Mouse (Mus musculus) naive thymus-derived CD4-positive, alpha-beta T cell, adult 2 months (primary cell): Measurements from ENCODE around the gene Arid5a.

ENCODE experiments used
- DNase-seq: peaks from one replicate; pipeline ENCODE4 v3.0.0-alpha.2; 2011; ENCODE audit warnings: low read depth

The Arid5a gene

DNA sequence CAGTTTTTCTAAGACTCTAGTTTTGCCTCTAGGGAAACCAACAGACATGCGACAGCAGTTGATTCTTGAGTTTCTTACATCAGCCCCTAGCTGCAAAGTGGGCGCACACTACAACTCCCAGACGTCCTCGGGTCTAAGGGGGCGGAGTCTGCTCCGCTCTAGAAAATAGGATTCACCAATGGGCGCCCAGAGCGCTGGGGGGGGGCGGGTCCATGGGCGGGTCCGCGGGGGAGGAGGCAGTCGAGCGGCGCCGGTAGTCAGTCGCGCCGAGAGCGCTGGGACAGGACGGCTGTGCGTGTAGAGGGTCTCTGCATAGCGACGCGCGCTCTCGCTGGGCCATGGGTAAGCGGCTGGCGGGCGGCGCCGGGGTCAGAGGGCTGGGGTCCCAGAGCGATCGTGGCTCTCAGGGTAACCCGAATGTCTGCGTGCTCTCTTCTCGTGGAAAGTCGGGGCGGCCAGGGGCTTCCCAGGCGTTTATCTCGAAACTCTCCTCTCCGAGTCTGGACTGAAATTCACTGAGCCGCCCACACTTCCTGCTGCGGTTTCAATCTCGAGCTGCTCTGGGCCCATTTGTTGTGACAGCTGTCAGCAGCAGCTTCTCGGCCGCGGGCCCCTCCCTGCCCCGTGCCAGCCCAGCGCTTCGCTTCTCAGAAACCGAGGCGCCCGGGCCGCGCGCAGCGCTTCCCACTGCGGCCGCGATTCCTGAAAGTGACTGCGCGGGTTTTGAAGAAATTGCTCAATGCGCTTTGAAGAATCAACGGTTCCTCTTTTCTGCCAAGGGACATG, at the start of gene Arid5a:
Arid5a (plus strand) TSS at position 239 of the 786 bp plus-strand sequence.
- peak; percentile 96 for DNase-seq

DNA sequence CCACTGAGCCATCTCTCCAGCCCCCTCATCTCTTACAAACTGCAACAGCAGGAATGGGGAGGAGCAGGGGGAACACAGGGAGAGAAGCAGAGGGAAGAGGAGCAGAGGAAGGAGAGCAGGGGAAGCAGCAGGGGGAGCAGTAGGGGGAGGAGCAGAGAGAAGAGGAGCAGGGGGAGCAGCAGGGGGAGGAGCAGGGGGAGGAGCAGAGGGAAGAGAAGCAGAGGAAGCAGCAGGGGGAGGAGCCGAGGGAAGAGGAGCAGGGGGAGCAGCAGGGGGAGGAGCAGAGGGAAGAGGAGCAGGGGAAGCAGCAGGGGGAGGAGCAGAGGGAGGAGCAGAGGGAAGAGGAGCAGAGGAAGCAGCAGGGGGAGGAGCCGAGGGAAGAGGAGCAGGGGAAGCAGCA, 48.9 kb upstream of the Arid5a start:
- DNase-seq = no peak

DNA sequence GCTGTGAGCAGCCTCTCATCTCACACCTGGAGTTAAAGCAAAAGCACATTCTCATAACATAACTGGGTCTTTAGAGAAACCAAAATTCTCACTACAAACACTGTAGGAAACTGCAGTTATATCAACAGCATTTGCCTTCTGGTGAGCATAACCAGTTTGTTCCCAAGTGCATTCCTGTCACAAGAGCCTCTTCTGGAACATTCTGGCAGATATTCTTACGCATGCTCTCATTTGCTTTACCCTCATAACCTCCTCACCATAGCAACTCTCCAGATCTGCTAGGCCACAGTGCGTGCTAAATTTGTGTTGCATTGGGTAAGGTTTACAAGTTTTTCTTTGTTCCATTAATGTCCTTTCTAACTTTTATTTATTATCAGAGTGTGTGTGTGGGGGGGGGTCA, 48.3 kb upstream of the Arid5a start:
- no peak for DNase-seq

DNA sequence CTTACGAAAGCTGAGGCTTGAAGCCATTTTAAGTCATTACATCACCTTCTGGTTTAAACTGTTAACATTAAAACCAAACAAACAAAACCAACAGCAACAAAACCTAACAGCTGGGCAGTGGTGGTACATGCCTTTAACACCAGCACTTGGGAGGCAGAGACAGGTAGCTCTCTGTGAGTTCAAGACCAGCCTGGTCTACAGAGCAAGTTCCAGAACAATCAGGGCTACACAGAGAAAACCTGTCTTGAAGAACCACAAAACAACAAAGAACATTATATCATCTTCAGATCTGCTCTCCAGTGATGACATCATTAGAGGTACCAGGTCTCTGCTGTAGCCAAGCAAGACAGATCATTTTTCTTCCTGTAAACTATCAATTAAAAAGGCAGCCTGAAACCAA, 47.1 kb upstream of the Arid5a start:
- DNase-seq = peak; percentile 73

DNA sequence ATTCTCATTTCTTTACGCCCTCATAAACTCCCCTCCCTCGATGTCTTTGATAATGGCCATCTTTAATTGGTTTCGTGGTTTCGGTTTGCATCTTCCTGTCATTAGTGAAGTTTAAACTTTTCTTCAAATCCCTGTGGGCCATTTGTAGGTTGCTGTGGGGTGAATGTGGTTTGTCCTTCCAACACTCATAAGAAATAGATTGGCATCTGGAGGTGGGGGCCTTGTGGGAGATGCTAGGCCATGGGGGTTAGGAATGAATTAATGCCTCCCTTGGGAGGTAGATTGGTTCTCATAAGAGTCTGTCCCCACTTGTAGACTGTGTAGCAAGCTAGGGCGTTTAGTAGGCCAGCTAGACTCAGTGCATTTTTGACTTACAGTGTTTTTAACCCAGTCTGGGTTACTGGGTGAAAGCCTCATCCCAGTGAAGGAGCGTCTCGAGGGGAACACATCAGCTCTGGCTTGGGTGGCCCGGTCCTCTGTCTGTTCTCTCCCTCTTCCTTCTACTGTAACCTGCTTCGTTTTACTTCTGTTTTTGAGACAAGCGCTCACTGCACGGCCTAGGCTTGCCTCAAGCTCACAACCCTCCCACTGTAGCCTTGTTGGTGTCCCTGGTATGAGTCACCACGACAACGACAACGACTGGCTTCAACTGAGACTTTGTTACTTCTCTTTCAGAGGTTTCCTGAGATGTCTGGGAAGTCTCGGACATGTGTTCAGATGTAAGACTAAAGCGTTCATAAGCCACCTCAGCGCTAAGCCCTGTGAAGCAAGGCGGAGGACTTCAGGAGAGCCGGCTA, 45.6 kb upstream of the Arid5a start:
- DNase-seq = peak; percentile 73

DNA sequence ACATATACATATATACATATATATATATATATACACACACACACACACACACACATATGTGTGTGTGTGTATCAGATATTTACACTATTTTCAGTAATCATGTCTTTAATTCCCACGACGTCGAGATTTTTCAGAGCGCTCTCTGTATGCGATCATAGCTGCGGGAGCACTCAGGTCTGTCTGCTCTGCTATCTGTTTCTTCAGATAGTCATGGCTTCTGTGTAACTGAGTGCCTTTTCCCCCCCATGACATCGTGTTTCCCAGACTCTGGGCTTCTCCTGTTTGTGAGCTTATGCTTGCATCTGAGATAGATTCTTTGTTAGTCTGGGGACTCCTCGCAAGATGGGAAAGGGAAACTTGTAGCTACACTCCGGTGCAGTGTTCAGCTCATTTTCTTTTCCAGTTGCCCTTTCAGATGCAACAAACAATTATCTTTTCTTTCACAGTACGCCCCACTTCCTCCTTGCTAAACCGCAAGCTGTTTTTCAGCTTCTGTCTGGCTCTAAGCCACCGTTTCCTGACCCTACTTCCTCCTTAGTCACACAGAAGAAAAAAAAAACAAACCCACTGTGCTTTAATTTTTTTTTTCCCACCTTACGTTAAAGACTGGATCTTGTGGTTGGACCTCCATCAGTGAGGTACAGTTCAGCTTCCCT, 43.6 kb upstream of the Arid5a start:
- peak; percentile 91 for DNase-seq

DNA sequence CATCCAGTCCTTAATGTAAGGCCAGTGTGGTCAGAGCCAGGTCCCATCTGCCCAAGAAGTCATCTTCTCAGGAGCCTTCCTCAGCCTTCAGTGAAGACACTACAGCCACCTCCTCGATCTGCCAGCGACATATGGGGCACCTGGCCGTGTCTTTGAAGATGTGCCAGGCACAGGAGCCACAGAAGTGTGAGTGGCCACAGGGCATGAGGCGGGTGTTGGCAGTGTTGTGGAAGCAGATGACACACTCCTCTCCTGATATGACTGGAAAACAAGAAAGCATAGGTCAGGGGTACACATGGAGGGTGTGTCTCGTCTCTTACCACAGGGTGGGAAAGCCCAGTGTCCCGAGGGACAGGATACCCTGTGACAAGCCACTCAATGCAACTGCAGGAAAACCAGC, 41.2 kb upstream of the Arid5a start:
- DNase-seq = peak; percentile 36

DNA sequence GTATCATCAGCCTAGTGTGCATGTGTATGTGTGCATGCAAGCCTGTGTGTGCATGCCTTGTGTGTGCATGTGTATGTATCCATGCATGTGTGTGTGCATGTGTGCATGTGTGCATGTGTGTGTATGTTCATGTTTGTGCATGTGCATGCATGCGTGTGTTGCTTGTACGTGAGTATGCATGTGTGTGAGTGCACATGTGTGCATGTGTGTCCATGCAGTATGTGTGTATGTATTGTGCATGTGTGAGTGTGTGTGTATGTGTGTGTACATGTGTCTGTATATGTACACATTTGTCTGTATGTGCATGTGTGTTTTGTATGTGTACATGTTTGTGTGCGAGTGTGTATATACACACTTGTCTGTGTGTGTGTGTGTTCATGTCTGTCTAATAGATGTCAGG, 39.9 kb upstream of the Arid5a start:
- peak; percentile 26 for DNase-seq

DNA sequence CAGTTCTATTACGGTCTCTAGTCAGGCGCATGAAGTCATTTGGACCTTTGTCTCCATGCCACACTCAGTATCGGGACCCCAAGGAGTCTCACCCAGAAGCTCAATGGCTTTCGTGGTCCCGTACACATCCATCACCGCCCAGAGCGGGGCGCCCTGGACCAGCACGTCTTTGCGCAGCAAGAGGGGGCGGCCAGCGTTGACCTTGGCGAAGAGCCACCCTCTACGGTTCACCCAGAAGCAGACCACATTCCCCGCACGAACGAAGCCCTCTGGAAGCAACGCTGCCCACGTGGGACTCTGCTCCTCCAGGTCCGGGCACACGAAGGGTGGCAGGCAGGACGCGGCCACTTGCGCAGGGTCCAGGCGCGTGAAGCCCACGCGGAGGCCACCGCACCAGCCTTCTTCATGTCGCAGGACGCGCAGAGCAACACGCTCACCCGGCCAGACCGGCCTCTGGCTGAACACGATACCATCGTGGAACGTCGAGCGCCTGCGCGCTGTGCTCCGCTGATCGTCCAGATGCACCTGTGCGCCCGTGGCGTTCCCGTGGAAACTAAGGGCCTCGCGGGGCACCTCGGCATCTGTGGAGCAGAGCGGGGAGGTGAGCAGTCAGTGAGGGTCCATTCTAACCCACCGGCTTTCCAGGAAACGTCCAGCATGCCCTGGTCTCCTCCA, 38.3 kb upstream of the Arid5a start:
- DNase-seq = no peak

DNA sequence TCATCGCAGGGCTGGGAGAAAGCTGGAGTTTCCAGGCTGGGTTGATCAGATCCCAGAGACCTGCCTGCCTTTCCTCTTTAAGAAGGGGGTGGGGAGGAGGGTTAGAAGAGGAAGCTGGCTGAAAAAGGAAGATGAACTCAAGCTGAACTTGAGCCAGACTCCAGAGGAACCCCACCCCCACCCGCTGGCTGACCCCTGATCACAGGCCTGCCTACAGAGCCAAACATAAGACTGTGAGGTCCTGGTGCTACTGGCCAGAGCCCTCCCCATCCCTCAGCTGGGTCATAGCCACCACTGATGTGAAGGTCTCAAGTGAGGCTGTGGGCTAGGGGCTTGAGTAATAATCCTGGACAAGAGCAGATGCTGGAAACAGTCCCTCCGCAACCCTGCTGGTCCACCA, 36.9 kb upstream of the Arid5a start:
- DNase-seq = peak; percentile 11

DNA sequence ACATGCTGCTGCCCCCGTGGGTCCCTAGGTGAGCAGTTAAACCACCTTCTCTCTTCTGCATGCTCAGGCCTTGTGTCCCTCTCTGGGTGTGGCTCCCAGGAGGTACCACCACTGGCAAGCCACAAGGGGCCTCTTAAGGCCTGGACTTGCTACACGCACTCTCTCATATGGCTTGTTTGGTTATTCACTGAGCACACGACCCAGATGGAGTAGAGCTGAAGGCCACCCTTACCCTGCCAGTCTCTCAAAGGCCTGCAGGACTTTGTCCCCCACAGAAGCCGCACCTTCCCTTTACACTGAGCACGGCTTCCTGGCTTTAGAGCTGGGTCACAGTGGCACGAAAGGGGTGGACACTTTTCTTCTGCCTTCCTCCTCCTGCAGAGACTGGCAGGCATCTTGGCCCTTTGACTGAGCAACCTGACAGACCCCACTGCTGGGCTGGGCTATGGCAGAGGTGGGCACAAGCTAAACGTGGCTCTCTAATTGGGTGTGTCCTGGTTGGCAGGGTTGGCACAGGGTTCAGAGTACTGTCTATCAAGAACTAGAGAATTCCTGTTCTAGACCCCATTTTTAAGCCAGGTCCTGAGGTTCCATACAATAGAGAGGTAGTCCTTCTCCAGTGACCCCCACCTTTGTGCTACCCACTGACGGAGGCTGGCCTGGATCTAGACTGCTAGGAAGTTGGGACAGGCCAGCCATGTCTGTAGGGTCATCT, 35.9 kb upstream of the Arid5a start:
- no peak for DNase-seq

DNA sequence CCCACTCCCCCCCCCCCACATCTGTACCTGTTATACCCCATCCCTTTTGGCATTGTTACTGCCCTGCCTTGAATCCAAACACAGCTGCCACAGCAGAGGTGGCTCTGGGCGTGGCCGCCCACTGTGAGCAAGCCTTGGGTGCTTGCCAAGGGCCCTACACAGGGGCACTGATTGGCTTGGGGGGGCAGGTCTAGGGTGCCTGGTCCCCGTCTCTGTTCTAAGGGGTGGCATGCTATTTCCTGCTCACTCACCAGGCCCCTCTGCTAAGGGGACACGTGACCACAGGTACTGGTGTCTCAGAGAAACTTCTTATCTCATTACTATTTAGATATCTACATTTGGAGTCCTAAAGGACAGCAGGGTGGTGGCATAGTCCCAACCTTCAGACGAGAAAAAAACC, 35.0 kb upstream of the Arid5a start:
- DNase-seq = peak; percentile 73

DNA sequence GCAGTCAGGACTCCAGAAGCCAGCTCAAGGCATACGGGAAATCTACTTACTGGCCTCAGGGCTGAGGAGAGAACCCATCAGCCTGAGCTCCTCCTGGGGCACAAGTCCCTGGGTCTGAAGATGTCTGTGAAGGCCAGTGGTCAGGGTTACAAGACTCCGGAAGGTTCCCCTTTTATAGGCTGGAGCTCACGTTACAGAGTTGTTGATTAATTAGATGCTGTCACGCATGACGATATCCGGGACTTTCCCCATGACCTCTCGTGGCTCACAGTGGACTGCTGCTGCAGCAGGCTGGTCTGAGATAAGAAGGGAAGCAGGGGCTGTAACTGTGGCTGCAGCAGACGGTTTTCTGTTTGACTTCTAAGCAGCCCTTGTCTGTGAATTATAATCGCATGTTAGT, 34.2 kb upstream of the Arid5a start:
- peak; percentile 77 for DNase-seq

DNA sequence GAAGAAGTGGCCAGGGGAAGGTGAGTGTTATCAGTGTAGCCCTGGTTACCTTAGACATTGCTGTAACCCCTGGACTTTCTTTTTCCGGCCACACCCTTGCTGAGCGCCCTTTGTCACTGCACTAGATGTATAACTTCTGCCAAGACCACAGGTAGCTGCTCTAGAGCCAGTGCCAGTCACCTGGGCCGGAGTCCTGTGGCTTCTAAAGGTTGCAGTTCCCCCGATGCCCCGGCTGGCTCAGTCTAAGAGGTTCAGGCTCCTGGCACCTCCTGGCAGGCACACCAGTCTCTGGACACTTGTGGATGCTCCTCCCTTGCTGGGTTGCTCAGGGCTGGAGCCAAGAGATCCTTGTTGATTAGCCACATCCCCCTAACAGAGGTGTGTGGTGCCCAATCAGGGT, 33.1 kb upstream of the Arid5a start, which contains the start of gene Neurl3:
Neurl3 (minus strand) TSS at position 225 of the 400 bp plus-strand sequence.
- peak; percentile 57 for DNase-seq

DNA sequence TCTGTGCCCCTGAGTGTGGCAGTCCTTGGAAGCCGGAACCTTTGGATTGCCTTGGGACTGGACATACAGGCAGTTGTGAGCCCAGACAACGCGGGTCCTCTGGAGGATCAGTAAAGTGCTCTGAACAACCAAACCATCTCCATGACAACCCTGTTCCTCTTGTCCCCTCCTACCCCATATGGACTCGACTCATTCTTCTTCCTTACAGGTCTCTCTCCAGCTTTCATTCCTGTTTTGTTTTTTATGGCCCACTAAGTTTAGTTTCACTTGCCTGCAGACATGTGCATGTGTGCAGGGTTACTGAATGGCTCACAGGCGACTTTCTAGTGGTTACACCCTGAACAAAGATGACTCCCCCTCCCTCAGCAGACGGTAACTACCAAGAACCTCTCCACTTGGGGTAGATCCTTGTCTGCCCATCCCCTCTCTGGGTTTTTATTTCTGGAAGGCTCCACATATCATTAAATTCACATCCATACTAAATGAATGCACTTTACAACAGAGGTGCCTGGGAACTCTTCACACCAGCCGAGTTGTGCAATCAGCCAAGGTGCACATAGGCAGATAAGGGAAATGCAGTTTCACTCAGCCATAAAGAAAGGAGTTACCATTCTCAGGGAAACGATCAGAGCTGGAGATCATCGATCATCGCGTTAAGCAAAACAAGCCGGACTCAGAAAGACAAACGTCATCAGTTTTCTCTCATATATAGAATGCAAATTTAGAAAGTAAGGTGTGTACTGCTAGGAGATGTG, 31.7 kb upstream of the Arid5a start:
- peak; percentile 58 for DNase-seq

DNA sequence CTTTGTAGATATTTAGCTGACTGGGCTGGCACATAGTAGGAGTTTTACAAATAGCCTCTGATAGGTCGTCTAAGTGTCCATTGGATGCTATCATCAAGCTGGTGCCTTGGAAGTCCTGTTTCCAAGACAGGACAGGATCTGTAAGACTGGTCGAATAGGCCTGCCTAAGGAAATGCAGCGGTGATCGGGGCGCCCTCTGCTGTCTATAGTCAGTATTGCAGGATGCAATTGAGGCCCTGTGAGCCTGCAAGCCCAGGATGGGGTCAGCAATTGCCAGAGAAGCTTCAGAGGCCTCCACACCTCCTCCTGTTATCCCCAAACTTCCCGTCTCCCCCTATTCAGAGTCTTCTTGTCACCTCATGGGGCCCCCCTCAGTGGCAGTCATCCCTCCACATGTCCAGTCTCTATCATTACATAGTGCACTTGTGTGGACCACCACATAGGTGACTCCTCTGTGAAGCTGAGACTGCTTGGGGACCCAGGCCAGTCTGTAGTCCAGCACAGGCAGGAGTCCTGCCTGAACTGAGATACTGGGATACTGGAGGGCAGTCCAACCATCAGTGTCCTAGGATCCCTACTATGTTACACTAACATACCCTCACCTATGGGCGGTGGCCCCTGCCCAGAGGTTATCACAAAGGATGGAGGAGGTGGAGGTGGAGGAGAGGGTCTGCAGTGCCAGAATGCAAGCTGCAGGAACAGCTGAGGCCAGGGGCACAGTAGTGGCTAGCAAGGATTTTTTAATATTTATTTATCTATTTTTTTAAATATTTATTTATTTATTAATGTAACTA, 30.1 kb upstream of the Arid5a start:
- DNase-seq = peak; percentile 93

DNA sequence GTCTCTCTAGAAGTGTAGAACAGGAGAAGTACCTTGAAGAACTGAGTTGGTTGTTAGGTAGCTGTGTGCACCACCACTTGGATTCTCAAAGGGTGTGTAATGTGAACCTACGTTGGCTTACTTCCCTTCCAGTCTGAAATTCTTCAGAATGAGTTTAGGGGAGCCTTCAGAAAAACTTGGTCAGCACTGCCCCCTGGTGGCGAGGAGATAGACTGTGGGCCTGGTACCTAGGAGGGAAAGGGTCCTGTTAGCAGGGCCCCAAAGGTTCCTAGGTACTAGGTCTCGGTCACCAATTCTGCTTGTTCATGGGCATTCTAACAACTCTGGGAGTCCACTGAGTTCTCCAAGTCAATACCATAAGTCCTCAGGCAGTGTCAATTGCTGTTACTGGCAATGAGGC, 28.3 kb upstream of the Arid5a start:
- peak; percentile 94 for DNase-seq

DNA sequence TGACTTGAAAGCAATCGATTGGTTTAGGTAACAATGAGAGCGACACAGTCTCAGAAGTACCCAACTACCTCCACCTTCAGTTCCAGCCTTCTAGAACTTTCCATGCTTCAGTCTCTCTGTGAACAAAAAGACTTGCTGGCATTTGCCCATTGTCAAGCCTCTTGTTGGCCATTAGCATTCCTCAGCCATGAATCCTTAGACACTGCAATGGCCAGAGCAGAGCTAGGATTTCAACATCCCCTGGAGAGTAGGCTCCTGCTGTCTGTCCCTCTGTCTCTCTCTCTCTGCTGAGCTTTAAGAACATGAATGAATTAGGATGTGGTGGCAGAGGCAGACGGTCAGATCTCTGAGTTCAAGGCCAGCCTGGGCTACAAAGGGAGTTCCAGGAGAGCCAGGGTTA, 26.6 kb upstream of the Arid5a start:
- DNase-seq = no peak

DNA sequence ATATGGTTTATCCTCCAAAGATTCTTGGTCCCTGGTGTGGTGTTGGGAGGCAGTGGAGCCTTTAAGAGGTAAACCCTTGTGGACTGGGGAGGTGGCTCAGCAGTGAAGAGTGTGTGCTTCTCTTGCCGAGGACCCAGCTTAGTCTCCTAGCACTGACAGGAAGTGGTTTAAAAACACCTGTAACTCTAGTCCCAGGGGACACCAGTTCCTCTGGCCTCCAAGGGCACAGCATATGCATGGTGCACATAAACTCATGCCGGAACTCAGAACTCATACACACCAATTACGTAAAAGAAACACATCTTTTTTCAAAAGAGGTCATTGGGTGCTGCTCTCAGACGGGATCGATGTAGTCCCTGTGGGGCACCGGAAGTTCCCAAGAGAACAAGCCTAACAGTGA, 25.7 kb upstream of the Arid5a start:
- DNase-seq = peak; percentile 72

DNA sequence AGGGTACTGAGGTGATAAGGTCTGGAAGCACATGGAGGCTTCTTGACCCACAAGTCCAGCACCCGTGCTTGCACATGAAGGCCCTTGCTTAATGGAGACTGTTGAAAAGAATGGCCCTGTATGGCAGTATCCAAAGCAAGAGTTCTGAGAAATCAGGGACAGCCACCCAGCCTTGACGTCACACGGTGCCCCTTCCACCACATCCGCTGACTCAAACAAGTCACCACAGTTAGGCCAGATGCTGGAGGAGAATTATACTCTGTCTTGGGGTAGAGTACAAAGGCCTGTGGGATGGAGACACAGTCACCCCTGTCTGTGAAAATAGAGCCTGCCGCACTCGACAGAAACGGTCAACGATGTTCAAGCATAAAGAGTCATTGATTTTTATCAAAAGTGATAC, 14.1 kb upstream of the Arid5a start:
- DNase-seq = peak; percentile 72
